Mouse (Mus musculus) embryonic fibroblast, embryonic 13.5 days (primary cell): Measurements from ENCODE around the gene Lzts3.

ENCODE experiments used
- CTCF ChIP-seq: IDR thresholded peaks from 2 replicates; pipeline ENCODE4 v1.5.1; 2011; ENCODE audit warnings: mild to moderate bottlenecking, control low read depth, low read length, moderate library complexity, borderline replicate concordance; ENCODE audit not compliant: insufficient read depth
- POLR2A ChIP-seq: IDR thresholded peaks from 2 replicates; pipeline ENCODE4 v1.6.1; 2011; ENCODE audit warnings: low read depth, mild to moderate bottlenecking, control low read depth, low read length, moderate library complexity

- TF ChIP-seq POLR2A: no peak
- no peak for TF ChIP-seq CTCF
Measured at GRCm38 (mm10) chr2:130598399-130598798, 44.2 kb downstream of the Lzts3 start.
